Mouse (Mus musculus) liver, adult (tissue): Measurements from ENCODE around the gene Aldh1a2.

Experiments
- GATA4 ChIP-seq: IDR thresholded peaks from 2 replicates; pipeline ENCODE4 v1.6.1; 2014; ENCODE audit warnings: mild to moderate bottlenecking, low read length; ENCODE audit not compliant: insufficient replicate concordance

The Aldh1a2 gene

DNA sequence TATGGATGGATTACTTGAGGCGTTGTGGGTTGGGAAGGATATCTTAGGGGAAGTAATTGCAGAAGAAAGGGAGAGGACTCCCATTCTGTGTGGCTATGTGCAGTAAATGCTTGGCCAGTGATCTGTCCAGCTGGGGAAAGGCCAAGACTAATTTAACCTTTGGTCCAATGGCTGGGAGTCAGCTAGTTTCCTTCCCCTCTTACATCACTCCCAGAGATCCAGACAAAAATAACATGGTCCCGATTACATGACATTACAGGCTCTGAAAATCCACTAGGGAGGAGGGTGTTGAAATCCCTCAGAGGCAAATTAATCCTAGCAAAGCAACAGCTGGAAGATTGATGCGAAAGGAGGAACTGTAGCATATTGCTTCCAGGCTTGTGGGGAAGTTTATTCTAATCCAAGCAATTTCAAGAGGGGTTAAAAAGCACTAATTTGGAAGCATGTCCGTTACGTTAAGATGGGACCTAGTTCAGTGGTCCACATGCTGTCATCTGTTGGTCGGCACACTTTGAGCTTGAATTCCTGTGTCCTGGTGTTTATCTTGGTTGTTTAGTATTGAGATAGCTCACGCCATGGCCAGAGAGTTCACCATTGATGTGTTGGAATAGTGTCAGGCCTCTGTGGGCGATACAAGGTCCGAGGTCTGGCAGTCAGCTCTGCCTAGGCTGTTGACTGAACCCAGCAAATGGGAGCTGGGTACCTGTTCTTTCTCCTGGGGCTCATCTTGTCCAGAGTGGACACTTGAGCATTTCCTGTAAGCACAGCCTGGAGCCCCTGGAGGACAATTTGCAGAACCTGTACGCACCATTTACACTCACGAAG lies 101.7 kb downstream of the Aldh1a2 start:
- TF ChIP-seq GATA4: no peak

DNA sequence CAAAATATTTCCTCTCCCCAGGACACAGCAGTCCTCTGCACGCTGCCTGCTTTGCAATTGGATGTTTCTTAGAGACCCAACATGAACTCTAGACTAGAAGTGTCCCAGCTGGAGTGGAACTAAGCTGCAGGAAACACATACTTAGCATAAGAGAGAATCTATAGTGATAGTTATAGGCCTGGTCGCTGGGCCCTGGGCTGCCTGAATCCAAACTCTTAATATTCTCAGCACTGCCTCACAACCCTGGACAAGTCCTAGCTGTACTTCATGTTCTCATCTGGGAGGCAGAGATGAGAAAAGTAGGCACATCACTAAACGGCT lies 102.3 kb downstream of the Aldh1a2 start:
- TF ChIP-seq GATA4: no peak

DNA sequence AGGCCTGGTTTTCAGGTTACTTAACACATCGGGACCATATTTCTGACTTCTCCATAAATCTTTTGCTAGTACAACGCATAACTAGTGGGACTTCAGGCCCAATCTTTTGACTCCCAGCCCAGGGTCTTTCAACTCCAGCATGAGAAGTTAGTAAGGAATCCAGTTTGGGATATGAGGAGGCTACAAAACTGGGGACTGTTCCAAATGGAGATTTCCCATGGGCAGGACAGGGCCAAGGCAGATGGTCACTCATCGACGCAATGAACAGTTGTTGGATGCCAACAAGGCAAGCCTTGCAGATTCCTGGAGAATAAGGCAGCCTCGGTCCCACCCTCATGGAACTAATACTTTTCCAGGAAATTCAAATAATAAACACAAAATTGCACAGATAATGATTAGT lies 104.2 kb downstream of the Aldh1a2 start:
- TF ChIP-seq GATA4: no peak

- no peak for TF ChIP-seq GATA4
Observed at GRCm38 (mm10) chr9:71320246-71321155, 104.9 kb downstream of the Aldh1a2 start.

DNA sequence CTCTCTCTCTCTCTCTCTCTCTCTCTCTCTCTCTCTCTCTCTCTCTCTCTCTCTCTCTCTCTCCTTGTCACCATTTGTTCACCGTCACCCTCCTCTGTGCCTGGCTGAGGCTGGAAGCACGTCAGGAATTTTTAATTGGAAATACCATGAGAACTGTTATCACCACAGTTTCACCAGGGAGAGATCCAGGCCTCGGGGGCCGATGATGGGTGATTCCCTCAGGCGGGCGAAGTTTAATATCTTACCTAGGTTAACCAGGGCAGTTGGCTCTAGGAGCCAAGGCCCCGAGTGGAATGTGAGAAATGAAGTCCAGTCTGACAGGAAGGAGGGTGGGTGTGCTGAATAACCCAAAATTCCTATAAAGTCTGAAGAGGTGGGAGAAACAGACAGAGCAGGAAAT lies 105.8 kb downstream of the Aldh1a2 start:
- TF ChIP-seq GATA4: no peak

DNA sequence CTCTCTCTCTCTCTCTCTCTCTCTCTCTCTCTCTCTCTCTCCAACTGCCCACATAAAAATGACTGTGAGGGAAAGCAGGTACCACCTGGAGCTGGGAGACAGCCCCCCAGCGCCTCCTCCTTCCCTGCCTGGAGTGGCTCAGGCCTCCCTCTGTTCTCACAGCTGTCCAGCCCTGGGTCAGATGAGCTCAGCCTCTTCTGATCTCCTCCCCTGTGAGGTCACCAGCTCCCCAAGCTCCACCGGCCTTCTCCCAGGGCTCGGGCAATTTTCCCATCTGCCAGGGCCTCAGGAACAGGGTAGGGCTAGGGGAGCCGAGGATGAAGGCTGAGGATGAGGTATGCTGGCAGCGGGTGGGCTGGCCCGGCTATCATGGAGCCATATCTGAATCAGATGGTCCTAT lies 106.3 kb downstream of the Aldh1a2 start:
- no peak for TF ChIP-seq GATA4

DNA sequence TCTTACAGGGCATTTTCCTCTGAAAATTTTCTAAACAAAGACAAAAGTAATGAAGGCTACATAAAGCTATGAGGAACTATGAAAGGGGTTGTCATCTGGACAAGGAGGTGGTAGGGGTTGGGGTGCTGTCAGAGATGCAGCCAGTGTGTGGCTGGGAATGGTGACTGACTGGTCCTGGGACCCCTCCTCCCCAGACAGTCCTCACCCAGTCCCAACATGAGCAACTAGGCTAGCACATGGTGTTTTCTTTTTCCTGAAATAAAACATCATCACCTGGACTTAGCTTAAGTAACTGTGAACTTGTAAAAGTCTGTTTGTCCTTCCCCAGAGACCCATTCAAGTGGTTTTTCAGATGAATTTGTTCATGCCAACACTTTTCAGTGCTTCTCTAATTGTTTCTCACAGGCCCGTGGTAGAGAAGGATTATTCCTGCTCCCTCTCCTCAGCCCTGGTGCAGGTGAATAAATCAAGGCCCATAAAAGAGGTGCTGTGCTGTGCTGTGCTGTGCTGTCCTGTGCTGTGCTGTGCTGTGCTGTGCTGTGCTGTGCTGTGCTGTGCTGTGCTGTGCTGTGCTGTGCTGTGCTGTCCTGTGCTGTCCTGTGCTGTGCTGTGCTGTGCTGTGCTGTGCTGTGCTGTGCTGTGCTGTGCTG lies 107.8 kb downstream of the Aldh1a2 start:
- no peak for TF ChIP-seq GATA4

DNA sequence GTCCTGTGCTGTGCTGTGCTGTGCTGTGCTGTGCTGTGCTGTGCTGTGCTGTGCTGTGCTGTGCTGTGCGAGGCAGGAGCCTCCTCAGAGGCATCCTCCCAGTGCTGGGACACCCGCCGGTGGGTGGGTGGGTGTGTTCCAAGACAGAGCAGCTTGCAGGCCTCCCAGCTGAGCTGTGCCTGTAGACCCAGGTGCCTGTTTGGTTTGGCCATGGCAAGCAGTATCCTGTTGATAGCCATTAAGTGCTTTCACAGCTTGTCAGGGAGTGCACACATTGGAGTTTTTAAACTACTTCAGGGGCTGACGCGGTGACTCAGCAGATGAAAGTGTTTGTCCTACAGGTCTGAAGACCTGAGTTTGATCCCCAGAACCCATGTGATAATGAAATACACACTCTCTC lies 108.5 kb downstream of the Aldh1a2 start:
- no peak for TF ChIP-seq GATA4

DNA sequence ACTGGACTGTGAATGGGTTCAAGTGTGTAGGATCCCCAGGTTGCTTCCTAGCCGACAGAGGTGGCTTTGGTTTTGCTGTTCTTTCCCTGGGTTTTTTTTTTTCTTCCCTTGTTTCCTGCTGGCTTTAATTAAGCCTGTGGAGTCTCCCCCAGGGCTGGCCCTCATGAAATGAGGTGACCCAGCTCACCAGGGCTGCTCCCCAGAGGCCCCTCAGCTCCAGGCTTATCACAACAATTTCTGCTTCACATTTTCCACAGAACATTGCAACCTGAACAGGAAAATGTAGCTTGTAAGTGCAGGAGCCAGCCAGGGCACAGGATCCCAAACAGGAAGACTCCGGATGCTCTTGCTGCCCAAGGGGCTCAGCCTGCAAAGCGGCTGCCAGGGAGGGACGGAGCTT lies 110.7 kb downstream of the Aldh1a2 start:
- no peak for TF ChIP-seq GATA4

DNA sequence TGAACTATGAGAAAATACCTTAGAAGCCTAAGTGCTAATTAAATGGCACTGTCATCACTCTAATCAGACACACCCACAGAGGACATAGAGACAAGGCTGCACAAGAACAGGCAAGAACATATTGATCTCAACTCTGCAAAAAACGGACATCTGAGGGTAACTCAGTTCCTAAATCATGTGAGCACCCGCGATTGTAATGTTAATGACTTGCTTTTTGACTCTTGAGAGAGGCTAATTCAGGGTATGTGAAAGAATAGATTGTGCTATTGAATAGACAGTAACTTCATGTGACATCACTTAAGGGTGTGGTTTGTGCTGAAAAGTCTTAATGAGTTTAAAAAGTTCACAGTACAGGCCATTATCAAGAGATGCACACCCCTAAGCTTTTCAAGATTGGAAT lies 116.1 kb downstream of the Aldh1a2 start:
- TF ChIP-seq GATA4: no peak

DNA sequence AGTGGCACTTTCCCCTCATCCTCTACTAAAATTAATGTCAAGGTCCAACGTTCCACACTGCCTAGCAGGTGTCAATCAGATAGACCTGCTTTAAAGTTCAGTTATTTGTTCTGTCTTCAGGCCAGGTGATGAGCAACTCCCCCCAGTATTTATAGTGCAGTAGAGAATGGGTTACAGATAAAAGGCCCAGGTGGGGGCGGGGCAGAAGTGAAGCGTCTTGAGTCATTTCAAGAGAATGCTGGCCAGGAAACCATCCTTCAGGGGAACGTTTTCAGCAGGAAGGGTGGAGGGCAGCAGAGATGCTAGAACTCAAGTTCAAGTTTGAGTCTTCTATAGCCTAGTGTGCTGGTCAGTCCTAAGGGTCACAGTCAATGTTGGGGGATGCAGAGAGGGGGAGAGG lies 121.1 kb downstream of the Aldh1a2 start:
- TF ChIP-seq GATA4: no peak

- TF ChIP-seq GATA4: no peak
Observed at GRCm38 (mm10) chr9:71337425-71337824, 121.8 kb downstream of the Aldh1a2 start.

GRCm38 (mm10) chr9:71340116-71340515 lies 124.5 kb downstream of the Aldh1a2 start:
- TF ChIP-seq GATA4: no peak
